Mouse (Mus musculus) heart, embryonic 11.5 days (tissue): ENCODE results near the gene Lgr5. TPM values are rescaled to one million over a fixed set of nuclear protein-coding genes. Genes with fewer than 3 reads are reported as not detected.

Source experiments
- ATAC-seq: fragments of 200-750 bp; cut with Nextera tagmentation; replicated peaks from 2 replicates; pipeline ENCODE4 v1.8.0; 2017; ENCODE audit warnings: moderate library complexity; ENCODE audit not compliant: insufficient number of reproducible peaks, low FRiP score, low TSS enrichment
- H3K27ac ChIP-seq: fragments of 300-500 bp; sonication (generic); 2 replicates; pipeline ENCODE4 v1.5.1; 2014; ENCODE audit warnings: mild to moderate bottlenecking, low read depth, low read length
- H3K27me3 ChIP-seq: fragments of 300-500 bp; sonication (generic); 2 replicates; pipeline ENCODE4 v1.6.1; 2014; ENCODE audit warnings: mild to moderate bottlenecking, low read length, mixed read lengths; ENCODE audit not compliant: control insufficient read depth, insufficient read depth
- H3K36me3 ChIP-seq: fragments of 300-500 bp; sonication (generic); 2 replicates; pipeline ENCODE4 v1.6.1; 2014; ENCODE audit warnings: mild to moderate bottlenecking, low read length, moderate library complexity, mixed read lengths; ENCODE audit not compliant: control insufficient read depth, insufficient read depth
- H3K4me1 ChIP-seq: fragments of 300-500 bp; sonication (generic); 2 replicates; pipeline ENCODE4 v1.6.1; 2014; ENCODE audit warnings: low read length; ENCODE audit not compliant: control insufficient read depth, insufficient read depth
- H3K4me2 ChIP-seq: fragments of 300-500 bp; sonication (generic); 2 replicates; pipeline ENCODE4 v1.6.1; 2014; ENCODE audit warnings: mild to moderate bottlenecking, moderate library complexity
- H3K4me3 ChIP-seq: fragments of 300-500 bp; sonication (generic); 2 replicates; pipeline ENCODE4 v1.5.1; 2014; ENCODE audit warnings: low read depth, low read length
- H3K9ac ChIP-seq: fragments of 300-500 bp; sonication (generic); 2 replicates; pipeline ENCODE4 v1.6.1; 2014; ENCODE audit warnings: mild to moderate bottlenecking, low read depth, low read length, moderate library complexity
- H3K9me3 ChIP-seq: fragments of 300-500 bp; sonication (generic); replicated peaks from 2 replicates; pipeline ENCODE4 v1.6.1; 2016; ENCODE audit warnings: low read length; ENCODE audit not compliant: control insufficient read depth
- WGBS: fragments of 180-500 bp; shearing (Covaris S2); extraction: QIAGEN DNeasy Blood & Tissue Kit; methylation state at CpG from one replicate; pipeline ENCODE4 v1.1.7; 2014; ENCODE audit not compliant: insufficient replicate concordance; 5-methylcytosine and 5-hydroxymethylcytosine counted together
- polyA plus RNA-seq: library from polyadenylated mRNA; unstranded; fragments of >200 nt; fragmentation: Nextera tagmentation; extraction: Ambion mirVana; gene quantifications from 2 replicates; pipeline ENCODE4 v1.2.1, GENCODE M21; 2014

The Lgr5 gene
- polyA plus RNA-seq, 1 experiment from 2014 or later: 0.66 TPM

- Histone ChIP-seq H3K27me3 (no peaks in the 10 kb centered on the region), H3K36me3 (no peaks in the 10 kb centered on the region), H3K9ac (no peak overlapping the region), H3K9me3 (no peaks in the 10 kb centered on the region), H3K4me1 (peaks cover 7% of the 10 kb centered on the region; the same call in 1 of the 2 replicates), H3K4me2 (peak overlapping the region; percentile 45), H3K27ac (no peak overlapping the region), H3K4me3 (no peak overlapping the region)
- no peak for ATAC-seq
- WGBS: 6% methylated on average over 7 of the region's 7 CpGs
Observed at GRCm38 (mm10) chr10:115493778-115494141, 93.8 kb downstream of the Lgr5 start.

- H3K4me1 ChIP-seq: peaks cover 7% of the 10 kb centered on the region; the same call in 1 of the 2 replicates
- no peak overlapping the region for H3K4me3 ChIP-seq
- WGBS: 36% methylated on average over 12 of the region's 12 CpGs
- ATAC-seq: no peak
- no peaks in the 10 kb centered on the region for H3K27me3 ChIP-seq
- no peak overlapping the region for H3K9ac ChIP-seq
- peak overlapping the region; percentile 45 for H3K4me2 ChIP-seq
- H3K9me3 ChIP-seq: no peaks in the 10 kb centered on the region
- no peak overlapping the region for H3K27ac ChIP-seq
- H3K36me3 ChIP-seq: no peaks in the 10 kb centered on the region
Observed at GRCm38 (mm10) chr10:115492956-115493777, 94.4 kb downstream of the Lgr5 start.

- Histone ChIP-seq H3K4me1 (peaks cover 7% of the 10 kb centered on the region; the same call in 1 of the 2 replicates), H3K9ac (no peak overlapping the region), H3K27ac (no peak overlapping the region), H3K27me3 (no peaks in the 10 kb centered on the region), H3K36me3 (no peaks in the 10 kb centered on the region), H3K9me3 (no peaks in the 10 kb centered on the region), H3K4me3 (no peak overlapping the region), H3K4me2 (no peak overlapping the region)
- 92% methylated on average over 7 of the region's 7 CpGs for WGBS
- ATAC-seq: no peak
Observed at GRCm38 (mm10) chr10:115491803-115492510, 95.6 kb downstream of the Lgr5 start.

GRCm38 (mm10) chr10:115485602-115486001 lies 102.0 kb downstream of the Lgr5 start:
- Histone ChIP-seq H3K4me2 (no peak overlapping the region), H3K27me3 (no peaks in the 10 kb centered on the region), H3K27ac (no peak overlapping the region), H3K4me3 (no peak overlapping the region), H3K9me3 (no peaks in the 10 kb centered on the region), H3K9ac (no peak overlapping the region), H3K36me3 (no peaks in the 10 kb centered on the region), H3K4me1 (no peaks in the 10 kb centered on the region)
- WGBS: 72% methylated on average over 2 of the region's 2 CpGs
- ATAC-seq: no peak

GRCm38 (mm10) chr10:115484660-115485059 lies 102.9 kb downstream of the Lgr5 start:
- Histone ChIP-seq H3K4me1 (no peaks in the 10 kb centered on the region), H3K4me2 (no peak overlapping the region), H3K27ac (no peak overlapping the region), H3K36me3 (no peaks in the 10 kb centered on the region), H3K4me3 (no peak overlapping the region), H3K9me3 (no peaks in the 10 kb centered on the region), H3K27me3 (no peaks in the 10 kb centered on the region), H3K9ac (no peak overlapping the region)
- 66% methylated on average over 3 of the region's 3 CpGs for WGBS
- no peak for ATAC-seq

GRCm38 (mm10) chr10:115478441-115479141 lies 109.0 kb downstream of the Lgr5 start:
- 0 out of 2 replicates have a peak, but pooled peaks have one; percentile 39 for ATAC-seq
- Histone ChIP-seq H3K4me2 (peak overlapping the region; percentile 54), H3K4me3 (no peak overlapping the region), H3K36me3 (no peaks in the 10 kb centered on the region), H3K27ac (no peak overlapping the region), H3K9me3 (no peaks in the 10 kb centered on the region), H3K27me3 (no peaks in the 10 kb centered on the region), H3K4me1 (peaks cover 4% of the 10 kb centered on the region), H3K9ac (0 out of 2 replicates have a peak overlapping the region, but pooled peaks have one; percentile 28)
- 28% methylated on average over 20 of the region's 20 CpGs for WGBS

- no peak overlapping the region for H3K27ac ChIP-seq
- H3K36me3 ChIP-seq: no peaks in the 10 kb centered on the region
- no peak for ATAC-seq
- H3K9me3 ChIP-seq: no peaks in the 10 kb centered on the region
- no peak overlapping the region for H3K9ac ChIP-seq
- no peaks in the 10 kb centered on the region for H3K27me3 ChIP-seq
- no peak overlapping the region for H3K4me2 ChIP-seq
- peaks cover 4% of the 10 kb centered on the region for H3K4me1 ChIP-seq
- no peak overlapping the region for H3K4me3 ChIP-seq
- 86% methylated on average over 9 of the region's 9 CpGs for WGBS
Observed at GRCm38 (mm10) chr10:115476506-115476905, 111.1 kb downstream of the Lgr5 start.

GRCm38 (mm10) chr10:115475000-115475550 lies 112.5 kb downstream of the Lgr5 start:
- H3K4me2 ChIP-seq: no peak overlapping the region
- H3K9me3 ChIP-seq: no peaks in the 10 kb centered on the region
- H3K9ac ChIP-seq: no peak overlapping the region
- no peak for ATAC-seq
- 66% methylated on average over 7 of the region's 7 CpGs for WGBS
- no peaks in the 10 kb centered on the region for H3K27me3 ChIP-seq
- H3K36me3 ChIP-seq: no peaks in the 10 kb centered on the region
- peaks cover 4% of the 10 kb centered on the region for H3K4me1 ChIP-seq
- no peak overlapping the region for H3K27ac ChIP-seq
- no peak overlapping the region for H3K4me3 ChIP-seq
